Mouse (Mus musculus) cerebellum, adult 8-10 months (tissue): ENCODE measurements at regions not wholly inside any gene's neighbourhood (a gene's known extent, or its start where the extent isn't known, plus 50 kb on each side); places are given as distances from the start of the nearest gene placed in this dataset.

ENCODE experiments used
- DNase-seq: peaks from one replicate; pipeline ENCODE4 v3.0.0; 2022

DNA sequence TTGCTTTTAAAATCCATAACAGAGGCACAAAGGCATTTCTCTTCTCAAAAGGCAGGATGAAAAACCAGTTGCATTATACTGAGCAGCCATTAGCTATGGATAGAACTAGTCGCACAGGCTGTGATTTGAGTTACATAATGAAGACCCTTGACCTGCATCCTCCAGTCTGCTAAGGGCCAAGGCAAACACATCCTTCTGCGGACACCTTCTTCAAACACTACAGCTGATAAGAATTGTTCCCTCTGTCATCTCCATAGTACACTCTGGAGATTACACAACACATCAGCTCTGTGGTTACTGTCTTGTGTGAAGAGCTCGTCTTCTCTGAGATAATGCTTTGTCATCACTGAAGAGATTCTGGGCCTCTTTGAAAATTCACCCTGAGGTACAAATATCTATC, 307.3 kb upstream of the Clint1 start:
- no peak for DNase-seq

DNA sequence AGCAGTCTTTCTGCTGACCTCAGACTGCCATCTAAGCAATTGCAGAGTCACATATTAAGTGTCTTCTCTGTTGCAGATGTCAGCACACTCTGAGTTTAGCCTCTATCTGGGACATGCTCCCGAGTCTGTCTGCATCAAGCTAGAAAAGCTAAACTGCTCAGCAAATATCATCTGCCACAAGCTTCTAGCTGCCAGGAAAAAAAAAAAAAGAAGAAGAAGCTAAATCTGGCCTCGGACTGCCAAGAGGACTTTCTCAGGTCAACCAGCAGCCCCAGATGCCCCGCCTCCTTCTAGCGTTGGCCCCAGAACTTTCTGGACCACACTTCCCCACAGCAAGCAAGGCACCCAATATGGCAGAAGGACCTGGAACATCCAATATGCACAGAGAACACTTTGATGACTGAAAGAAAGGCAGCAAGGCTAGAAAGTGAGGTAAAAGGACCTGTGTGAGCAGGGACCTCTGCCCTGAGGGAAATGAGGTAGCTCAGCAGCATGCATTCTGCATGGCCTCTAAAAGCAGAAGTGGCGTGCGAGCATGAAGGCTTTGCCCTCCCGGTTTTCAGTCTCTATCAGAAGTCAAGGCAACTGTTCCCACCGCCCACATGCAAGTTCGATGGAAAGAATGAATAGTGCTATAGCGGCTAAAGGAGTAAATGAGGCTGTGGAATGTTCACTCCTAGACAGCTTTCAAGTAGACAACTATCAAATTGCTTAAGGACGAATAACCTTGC, 305.8 kb upstream of the Clint1 start:
- DNase-seq: no peak

DNA sequence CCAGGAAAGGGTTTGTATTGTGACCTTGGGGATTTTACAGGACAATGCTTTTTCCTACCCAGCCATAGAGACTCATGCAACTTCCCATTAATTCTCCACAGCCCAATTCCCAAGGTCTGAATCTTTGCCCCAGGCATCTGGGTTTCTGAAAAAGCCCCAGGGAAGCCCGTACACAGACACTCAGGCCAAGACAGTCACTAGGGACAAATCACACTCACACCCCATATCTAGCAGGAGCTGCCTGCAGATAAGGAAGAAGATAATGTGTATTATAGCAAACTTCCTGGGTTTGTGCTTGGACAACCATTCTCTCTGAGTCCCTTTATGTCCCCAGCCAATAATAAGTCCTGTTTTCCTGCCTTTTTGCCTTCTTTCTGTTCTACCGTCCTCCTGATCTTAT, 305.0 kb upstream of the Clint1 start:
- no peak for DNase-seq

DNA sequence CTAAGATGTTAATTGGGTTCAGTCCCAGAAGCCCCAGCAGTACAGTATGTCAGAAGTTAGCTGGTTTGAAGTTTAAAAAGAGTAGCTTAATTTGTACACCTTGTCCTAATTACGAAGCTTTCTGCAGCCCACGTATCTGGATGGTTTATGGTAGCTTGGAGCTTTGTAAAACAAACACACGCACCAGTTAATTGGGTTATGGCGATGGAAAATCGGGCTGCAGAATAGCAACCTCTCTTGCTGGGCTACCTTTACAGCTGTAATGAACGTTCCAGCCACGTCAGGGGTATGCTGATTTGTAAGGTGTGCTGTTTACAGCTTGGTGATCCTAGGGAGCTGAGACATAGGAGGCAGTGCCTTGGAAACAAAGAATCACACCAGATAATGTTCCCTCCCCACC, 301.5 kb upstream of the Clint1 start:
- no peak for DNase-seq

DNA sequence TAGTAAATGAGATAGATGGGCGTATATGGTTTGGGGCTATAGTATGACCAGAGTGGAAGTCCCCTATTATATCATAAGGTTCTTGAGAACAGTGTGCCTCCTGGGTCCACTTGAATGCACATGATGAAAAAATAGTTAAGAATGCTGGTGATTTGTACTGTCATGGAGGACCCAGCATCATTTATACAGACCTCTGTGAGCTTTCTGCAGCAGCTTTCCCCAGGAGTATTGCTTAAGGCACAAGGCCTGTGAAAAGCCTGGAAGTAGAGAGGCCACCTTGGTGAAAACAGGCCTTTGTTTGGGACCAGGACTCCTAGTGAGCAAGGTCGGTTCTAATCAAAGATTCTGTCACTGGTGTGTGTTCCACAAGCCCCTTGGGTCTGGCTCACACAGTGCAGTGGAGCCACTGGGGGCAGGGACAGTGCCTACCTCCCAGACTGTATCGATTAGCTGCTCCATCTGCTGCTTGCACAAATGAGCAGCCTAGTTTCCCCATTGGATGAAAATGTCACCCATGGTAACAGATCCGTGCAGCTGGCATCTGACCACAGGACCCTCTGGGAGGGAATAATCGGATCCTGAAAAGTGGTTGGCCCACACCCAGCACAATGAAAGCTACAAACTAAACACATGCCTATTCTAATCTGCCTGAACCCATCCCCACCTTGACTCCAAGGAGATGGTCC, 274.2 kb upstream of the Clint1 start:
- no peak for DNase-seq

DNA sequence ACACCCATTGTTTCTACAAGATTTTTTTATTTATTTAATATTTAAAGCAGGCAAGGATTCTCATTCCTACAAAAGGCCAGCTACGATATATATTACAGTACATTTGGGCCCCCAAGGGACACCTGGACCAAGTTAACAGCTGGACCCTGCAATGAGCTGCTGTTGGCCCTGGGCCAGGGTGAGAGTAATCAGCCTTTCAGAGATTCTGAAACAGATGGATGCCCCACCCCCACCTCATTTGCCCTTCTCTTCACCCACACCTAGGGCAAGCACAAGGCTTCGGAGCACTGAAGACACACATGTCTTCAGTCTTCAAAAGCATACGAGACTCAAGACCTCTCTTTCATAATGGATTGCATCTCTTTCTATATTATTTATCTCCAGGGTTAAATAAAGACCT, 259.5 kb upstream of the Clint1 start:
- DNase-seq: no peak

DNA sequence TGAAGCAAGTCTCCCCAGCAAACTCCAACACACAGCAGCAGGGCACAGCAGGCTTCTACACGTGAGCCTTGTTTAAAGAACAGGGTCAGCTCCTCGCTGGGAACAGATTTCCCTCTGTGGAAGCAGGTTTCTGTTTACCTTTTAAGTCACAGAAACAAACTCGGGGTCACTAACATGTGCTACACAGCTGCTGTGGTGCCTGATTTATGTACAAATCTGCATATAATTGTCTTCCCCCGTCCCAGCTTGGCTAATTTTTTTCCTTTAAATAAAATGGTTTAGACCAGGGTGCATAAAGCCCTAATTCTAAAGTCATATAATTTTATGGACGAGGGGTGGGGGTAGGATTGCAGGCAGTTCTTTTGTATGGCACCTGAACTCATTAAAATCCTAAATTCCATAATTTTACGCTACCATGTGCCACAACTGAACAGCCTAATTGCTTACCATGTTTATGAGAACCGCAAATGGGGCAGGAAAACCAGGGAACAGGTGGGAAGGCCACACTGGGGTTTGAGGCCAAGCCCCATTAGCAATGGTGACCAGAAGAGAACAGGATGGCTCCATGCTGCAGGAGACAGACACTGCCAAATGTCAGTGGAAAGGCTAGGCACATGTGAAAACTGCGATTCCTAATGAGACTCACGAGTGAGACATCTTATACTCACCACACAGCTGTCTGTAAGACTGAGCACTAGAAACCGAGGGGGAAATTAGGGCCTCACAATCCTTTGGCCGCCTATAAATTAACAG, 258.8 kb upstream of the Clint1 start:
- DNase-seq: no peak

DNA sequence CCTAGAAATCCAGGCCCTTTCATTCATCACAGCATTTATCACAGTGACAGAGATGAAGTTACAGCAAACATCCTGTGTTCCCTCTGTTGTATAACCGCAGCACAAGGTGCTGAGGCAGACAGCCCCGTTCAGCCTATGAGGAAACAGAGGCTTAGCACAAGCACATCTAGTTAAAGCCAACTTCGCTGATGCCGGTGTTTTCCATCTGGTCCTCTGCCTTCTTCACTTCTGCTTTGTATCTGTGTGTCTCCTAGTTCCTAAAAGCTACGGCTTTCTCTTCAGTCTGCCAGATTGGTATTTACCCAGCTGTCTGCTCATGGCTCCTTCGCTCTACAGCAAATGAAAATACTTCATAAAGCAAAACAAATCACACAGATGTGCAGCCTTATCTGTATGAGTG, 256.5 kb upstream of the Clint1 start:
- DNase-seq: no peak

DNA sequence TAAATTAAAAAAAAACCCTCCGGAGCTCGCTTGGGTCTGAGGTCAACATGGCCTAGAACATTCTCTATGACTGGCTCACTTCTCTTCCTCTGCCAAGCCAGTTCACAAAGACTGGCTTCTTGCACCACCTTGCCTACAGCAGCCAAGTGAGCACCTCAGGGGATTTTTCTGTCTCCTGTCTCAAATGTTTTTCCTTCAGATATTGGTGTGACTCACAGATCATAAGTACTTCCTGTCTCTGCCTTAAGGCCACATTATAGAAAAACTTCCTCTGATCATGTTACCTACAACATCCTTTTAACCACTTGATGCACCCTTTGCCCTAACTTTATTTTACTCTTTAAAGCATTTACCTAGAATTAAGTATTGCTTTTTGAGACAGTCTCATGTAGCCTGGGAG, 230.0 kb upstream of the Clint1 start:
- DNase-seq: no peak

DNA sequence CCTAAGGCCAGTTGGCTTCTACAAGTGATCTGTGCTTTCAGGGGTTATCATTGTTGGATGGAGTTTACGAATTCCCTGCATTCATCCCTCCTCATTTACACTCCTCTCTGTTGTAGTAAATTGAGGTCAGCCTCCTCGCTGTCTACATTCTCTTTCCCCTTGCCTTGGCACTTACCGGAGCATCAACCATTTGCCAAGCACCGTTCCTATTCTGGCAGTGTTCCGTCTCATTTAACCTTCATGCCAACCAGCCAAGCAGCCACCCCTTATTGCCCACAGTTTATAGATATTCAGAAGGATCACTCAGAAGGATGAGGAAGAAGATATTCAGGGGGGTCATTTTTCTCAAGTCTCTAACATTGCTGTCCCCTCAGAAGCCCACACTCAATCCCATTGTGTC, 229.2 kb upstream of the Clint1 start:
- no peak for DNase-seq

DNA sequence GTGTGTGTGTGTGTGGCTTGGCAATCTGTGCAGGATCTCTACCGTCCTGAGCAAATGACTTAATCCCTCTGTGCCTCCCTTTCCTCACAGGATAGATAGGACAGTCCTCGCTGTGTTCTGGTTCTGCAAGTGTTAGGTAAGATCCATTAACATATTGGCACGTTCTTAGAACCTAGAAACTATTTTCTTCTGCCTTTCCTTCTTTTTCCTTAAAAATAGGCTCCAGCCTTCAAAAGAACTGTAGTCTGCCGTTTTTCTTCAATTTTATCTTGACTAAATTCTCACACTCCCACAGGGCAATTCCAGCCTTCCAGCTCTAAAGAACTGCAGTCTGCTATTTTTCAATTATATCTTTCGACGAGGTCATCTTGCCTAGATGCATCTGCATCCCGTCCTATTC, 227.6 kb upstream of the Clint1 start:
- no peak for DNase-seq

DNA sequence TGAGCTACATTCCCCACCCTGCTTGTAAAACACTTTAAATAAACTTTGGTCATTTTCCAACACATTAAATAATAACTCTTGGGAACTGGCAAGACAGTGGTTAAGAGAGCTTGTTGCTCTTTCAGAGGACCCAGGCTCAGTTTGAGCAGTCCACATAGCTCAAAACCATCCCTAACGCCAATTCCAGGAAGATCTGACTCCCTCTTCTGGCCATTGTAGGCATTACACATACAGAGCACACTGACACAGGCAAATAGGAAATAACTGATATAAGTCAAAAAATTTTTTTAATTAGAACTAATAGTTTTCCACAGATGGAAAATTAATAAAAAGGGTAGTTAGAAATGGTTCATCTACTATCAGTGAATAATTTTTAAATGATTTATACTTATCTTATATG, 222.6 kb upstream of the Clint1 start:
- DNase-seq: no peak

DNA sequence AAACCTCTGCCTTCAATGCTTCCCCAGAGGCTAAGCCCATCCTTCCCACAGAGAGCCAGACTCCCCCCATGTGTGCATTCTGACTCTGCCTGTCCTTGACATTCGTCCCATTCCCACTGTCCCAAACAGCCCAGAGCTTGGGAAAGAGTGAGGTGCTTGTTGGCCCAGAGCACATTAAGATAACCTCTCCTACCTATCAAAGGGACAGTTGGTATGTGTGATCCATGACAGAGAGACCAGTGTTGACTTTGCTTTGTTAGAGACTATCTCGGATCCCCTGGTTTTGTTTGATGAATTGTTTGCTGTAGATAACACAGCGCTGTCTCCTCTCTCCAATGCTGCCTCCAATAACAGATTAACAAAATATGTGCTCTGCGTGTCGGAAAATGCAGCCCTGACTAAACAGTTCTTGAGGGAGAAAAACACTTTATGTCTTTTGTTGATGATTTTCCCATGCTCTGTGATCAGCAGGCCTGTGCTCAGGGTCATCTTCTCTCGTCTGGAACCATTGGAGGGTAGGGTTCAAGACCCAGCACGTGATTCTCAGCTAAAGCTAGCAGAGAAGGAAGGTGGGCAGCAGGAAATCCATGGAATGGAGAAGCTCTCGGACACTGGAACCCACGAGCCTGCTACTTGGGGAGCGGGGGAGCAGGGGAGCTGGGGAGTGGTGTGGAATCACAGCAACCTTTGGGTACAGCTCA, 217.2 kb upstream of the Clint1 start:
- no peak for DNase-seq

DNA sequence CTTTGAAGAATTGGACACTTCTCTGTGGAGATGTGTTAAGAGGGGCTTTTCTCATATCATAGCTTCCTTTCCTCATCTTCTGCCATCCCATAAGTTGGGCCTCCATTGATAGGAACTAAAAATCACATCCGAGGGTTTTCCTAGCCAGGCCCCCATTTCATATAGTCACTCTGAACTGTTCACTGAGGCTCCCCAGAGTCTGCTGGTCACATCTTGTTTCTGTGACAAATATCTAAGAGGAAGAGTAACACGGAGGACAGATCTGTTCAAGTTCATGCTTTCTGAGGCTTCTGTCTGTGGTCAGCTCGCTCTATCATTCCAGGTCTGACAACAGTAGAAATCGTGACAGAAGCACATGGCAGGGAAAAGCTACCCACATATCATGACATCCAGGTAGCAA, 216.0 kb upstream of the Clint1 start:
- DNase-seq: no peak

DNA sequence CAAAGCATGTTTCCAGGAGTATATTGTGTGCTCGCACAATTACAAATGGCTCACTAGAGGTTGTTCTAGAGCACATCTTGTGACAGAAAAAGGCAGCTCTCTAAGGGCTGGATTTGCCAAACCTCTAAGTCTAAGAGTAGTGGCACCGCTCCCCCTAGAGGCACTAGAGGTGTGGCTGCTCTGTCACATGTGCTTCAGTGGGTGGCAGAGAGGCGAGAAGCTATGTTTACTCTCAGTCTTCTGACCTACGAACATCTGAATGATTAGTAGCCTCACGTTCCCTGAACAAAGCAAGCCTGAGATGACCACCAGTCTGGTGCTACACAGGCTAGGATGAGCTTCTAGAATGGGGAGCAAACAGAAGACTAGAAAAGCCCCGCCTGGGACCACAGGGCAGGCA, 212.6 kb upstream of the Clint1 start:
- DNase-seq: no peak

DNA sequence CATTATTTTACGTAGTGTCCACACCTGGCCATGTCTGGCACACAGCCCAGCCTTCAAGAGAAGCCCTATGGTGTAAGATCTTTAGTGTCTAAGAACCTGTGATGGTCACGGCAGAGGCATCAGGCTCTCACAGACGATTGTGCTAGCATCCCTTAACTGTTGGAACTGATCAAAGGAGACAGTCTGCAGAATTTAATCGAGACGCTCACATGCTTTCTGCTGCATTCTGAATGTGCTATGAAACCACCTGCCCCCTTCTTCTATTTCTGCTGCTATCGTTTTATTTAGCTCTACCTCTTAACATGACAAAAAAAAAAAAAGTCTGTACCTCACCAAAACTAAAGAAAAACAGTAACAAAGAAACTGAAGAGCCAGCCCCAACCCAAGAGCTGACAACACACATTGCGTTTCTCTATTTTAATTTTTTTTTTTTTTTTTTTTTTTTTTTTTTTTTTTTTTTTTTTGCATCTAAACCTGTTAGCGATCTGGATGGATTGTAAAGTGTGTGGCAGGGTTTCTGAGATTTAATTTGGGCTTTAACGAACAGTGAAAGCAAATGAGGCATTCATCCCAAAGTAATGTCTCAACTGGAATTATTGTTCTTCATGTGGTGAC, 209.6 kb upstream of the Clint1 start:
- no peak for DNase-seq

DNA sequence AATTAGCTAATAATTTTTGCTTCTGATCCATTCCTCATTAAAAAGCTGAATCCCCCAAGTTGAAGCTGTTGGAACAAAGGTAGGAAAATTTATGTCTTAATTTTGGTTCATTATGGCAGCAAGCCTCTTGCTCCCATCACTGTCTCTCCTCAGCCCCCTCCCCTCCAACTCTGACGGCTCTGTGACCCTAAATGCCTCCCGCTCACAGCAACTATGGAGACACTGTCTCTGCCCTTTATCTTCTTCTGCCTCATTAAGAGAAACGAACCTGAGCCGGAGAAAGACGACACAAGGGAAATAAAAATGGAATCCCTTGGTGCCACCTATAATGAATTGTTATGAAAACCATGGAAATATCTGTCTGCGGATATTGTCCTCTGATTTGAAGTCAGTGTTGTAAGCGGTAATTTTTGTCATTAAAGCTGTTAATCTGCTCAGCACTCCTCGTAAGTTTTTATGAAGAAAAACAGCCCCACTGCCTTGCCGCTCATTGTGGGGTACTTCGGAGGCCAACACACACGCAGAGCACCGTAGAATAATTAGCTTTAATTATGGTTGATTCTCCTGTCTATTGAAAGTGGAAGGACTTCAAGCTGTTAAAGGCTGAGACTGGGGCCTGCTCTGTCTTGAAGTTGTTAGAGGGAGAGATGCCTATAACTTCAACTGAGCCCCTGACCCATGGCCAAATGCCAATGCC, 208.1 kb upstream of the Clint1 start:
- no peak for DNase-seq

DNA sequence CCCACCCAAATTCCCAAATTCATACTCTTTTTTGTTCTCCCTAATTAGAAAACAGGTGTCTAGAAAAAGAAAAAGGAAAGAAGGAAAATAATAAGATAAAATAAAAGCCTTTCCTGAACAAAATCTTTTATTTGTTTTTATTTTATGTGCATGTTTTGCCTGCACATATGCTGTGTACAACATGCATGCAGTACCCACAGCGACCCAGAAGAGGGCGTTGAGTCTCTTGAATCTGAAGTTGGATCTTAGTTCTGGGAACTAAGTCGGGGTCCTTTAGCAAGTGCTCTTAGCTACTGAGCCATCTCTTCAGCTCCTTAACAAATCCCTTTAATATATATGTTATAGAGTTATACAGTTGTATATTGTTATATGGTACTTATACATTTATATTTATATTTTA, 206.0 kb upstream of the Clint1 start:
- DNase-seq: no peak

DNA sequence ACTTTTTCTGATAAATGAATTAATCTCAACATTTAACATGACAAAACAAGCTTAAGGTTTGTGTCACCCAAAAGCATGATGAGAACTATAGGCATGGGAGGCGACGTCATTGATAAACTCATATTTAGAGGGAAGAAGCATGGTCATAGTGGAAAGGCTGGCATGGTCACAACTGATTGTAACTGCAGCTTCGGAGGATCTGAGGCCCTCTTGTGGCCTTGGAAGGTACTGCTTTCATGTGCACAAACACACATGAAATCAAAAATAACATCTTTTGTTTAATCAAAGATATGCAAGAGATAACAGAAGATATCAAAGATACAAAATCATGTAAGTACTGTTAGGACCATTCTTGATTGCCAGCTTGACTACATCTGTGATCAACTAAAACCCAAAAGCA, 204.0 kb upstream of the Clint1 start:
- DNase-seq: no peak

DNA sequence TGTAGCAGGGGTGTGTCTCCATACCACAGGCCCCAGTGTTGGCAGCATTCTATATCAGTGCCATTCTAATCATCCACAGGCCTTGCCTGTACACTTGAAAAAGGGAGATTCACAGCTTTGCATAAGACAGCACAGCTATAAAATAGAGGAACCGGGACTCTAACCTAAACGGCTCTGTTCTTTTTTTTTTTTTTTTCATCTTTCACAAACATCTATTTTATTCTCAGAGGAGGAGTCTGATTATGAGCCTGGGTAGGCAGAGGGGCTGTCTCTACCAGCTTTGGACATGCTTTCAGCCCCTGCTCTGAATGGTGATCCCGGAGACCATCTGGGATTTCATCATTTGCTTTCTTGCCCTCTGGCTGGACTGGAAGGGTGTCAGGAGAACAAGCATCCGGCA, 195.6 kb upstream of the Clint1 start:
- DNase-seq: no peak

DNA sequence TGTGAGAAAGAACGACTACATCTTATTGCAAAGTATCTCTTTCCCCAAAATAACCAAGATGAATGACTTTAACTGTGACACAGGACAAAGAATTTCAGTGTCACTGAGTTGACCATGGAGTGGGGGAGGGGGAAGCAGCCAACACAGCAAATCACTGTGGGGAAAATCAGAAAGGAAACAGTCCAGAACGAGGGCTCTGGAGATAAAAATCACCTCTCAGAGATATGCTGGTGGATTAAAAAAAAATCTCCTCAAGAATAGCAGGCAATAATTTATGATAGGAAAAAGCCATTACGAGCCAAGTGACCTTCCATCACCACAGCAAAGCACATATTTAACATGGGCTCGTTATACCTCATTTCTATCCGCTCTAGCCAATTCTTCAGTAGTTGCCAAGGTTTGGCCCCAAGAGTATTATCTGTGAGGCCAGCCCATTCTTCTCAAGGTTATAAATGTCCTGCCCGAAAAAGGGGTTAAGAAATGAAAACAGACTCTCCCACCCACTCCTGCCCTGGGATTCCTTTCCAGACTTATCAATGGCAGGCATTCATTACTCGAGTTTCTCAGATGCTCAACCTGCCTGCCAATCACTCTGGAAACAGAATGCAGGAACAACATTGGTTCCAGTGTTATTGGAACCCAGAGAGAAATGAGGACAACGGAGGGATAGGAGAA, 181.6 kb upstream of the Clint1 start:
- DNase-seq: no peak
